Comparison of ENCODE assay signal across 13 mouse cellular contexts in the genomic region with DNA sequence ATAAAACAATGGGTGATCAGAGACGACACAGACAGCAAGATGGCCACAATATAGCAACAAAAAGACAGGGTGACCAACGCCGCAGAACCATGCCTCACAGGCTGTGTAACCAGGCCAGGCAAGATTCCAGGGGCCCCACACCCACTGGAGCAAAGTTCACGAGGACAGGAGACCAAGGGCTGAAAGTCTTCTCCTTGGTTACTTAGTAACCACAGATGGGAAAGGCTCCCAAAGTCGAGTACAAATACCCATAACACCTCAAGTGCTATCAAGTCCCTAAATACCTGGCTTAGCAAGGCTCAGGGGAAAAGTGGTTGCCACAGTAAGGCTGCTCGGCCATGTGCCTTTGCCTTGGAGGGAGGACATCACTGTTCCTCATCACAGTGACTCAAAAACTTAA. TPM values are rescaled to one million over a fixed set of nuclear protein-coding genes. Genes with fewer than 3 reads are reported as not detected.
DNase-seq lines count a peak whose midpoint lies in the region; ATAC-seq and TF ChIP-seq lines count a peak whose summit lies in the region.
"Had no signal": no experiment of that assay in that cellular context is flagged by ENCODE, and none has a peak within 500 bp of the region (broad histone marks: within the 10 kb centered on the region; RNA-seq: fewer than 3 reads in every experiment).

No protein-coding gene starts in this region.

- peaks cover 66% of the 10 kb centered on the region for H3K4me1 ChIP-seq in lung, adult 2 months (ENCODE audit: control insufficient read depth, insufficient read depth, low read length)
- peaks cover 5% of the 10 kb centered on the region for H3K4me1 ChIP-seq in midbrain, embryonic 16.5 days (ENCODE audit: control insufficient read depth, insufficient read depth, low read length)
- peaks cover 83% of the 10 kb centered on the region for H3K4me1 ChIP-seq in midbrain, embryonic 10.5 days
- H3K4me1 ChIP-seq in heart, embryonic 12.5 days (replicated peaks): peaks cover 90% of the 10 kb centered on the region

- DNase-seq in urinary bladder, postnatal 25 days (ENCODE audit: low spot score): peak; percentile 58
- no peak for DNase-seq in urinary bladder, adult 2 months (ENCODE audit: low spot score)
- peak; percentile 93 to 95 for DNase-seq in kidney, postnatal 25 days
- peak; percentile 65 for DNase-seq in lung, adult 2 months
- peak; percentile 85 for DNase-seq in yolk sac, embryonic 10.5 days (ENCODE audit: low spot score)
- DNase-seq in midbrain, embryonic 10.5 days (ENCODE audit: low spot score): no peak
- DNase-seq: cerebellum, postnatal 36 days had no signal

- H3K27me3 ChIP-seq in midbrain, embryonic 16.5 days (ENCODE audit: control insufficient read depth, insufficient read depth, low read depth, low read length): no peaks in the 10 kb centered on the region
- no peaks in the 10 kb centered on the region for H3K27me3 ChIP-seq in midbrain, embryonic 10.5 days (ENCODE audit: low read depth, poor library complexity, severe bottlenecking)
- no peaks in the 10 kb centered on the region for H3K27me3 ChIP-seq in heart, embryonic 12.5 days (replicated peaks)
- H3K27me3 ChIP-seq: CH12.LX; limb, embryonic 13.5 days had no signal

- H3K4me3 ChIP-seq in lung, adult 2 months (replicated peaks; ENCODE audit: extremely low read depth, low read depth, low read length): no peak overlapping the region
- no peak overlapping the region for H3K4me3 ChIP-seq in midbrain, embryonic 16.5 days (ENCODE audit: low read depth, low read length)
- H3K4me3 ChIP-seq in midbrain, embryonic 10.5 days: no peak overlapping the region
- H3K4me3 ChIP-seq in heart, embryonic 12.5 days: no peak overlapping the region
- H3K4me3 ChIP-seq: erythroblast, embryonic 14.5 days; limb, embryonic 13.5 days had no signal

- no peaks in the 10 kb centered on the region for H3K36me3 ChIP-seq in midbrain, embryonic 16.5 days (ENCODE audit: control insufficient read depth, insufficient read depth, low read length)
- H3K36me3 ChIP-seq in midbrain, embryonic 10.5 days: peaks cover 20% of the 10 kb centered on the region
- H3K36me3 ChIP-seq in heart, embryonic 12.5 days: peaks cover 5% of the 10 kb centered on the region

- H3K27ac ChIP-seq in midbrain, embryonic 16.5 days (ENCODE audit: low read length): no peak overlapping the region
- no peak overlapping the region for H3K27ac ChIP-seq in midbrain, embryonic 10.5 days (replicated peaks)
- H3K27ac ChIP-seq in heart, embryonic 12.5 days (ENCODE audit: poor library complexity, severe bottlenecking): no peak overlapping the region
- H3K27ac ChIP-seq: limb, embryonic 13.5 days had no signal

- TF ChIP-seq POLR2A in lung, adult 2 months (IDR thresholded peaks at IDR 0.05; ENCODE audit: borderline replicate concordance, extremely low read depth, low read depth, low read length): no peak

- no peak for TF ChIP-seq CTCF in lung, adult 2 months (IDR thresholded peaks at IDR 0.05; ENCODE audit: insufficient read depth, low read length)

- no peak overlapping the region for H3K4me2 ChIP-seq in midbrain, embryonic 16.5 days (ENCODE audit: low read length)
- H3K4me2 ChIP-seq in heart, embryonic 12.5 days: no peak overlapping the region
- H3K4me2 ChIP-seq: limb, embryonic 13.5 days had no signal

- H3K9me3 ChIP-seq in midbrain, embryonic 16.5 days (replicated peaks; ENCODE audit: control insufficient read depth, low read length, poor library complexity, severe bottlenecking): no peaks in the 10 kb centered on the region
- H3K9me3 ChIP-seq in midbrain, embryonic 10.5 days (replicated peaks): no peaks in the 10 kb centered on the region
- H3K9me3 ChIP-seq in heart, embryonic 12.5 days (replicated peaks): no peaks in the 10 kb centered on the region
- H3K9me3 ChIP-seq: limb, embryonic 13.5 days had no signal

- no peak overlapping the region for H3K9ac ChIP-seq in midbrain, embryonic 16.5 days (ENCODE audit: low read depth, low read length)
- no peak overlapping the region for H3K9ac ChIP-seq in heart, embryonic 12.5 days
- H3K9ac ChIP-seq: limb, embryonic 13.5 days had no signal

- WGBS in lung, adult 2 months: 37% methylated on average over 6 of the region's 6 CpGs
- 72% methylated on average over 6 of the region's 6 CpGs for WGBS in midbrain, embryonic 16.5 days
- WGBS in midbrain, embryonic 10.5 days: 72% methylated on average over 6 of the region's 6 CpGs
- WGBS in heart, embryonic 12.5 days: 74% methylated on average over 6 of the region's 6 CpGs

- no peak for ATAC-seq in midbrain, embryonic 16.5 days
- no peak for ATAC-seq in heart, embryonic 12.5 days (ENCODE audit: insufficient number of reproducible peaks, low FRiP score)
- ATAC-seq: inflammation-experienced regulatory T-cells, adult 6 months had no signal

RNA-seq across cellular contexts. Expression of a gene that starts 16.5 kb away (rescaled TPM):
- polyA plus RNA-seq in urinary bladder, adult 2 months (2012; rRNA removed): 43.6 and 67.2 TPM in 2 replicates
- 105 and 115 TPM in 2 replicates for polyA plus RNA-seq in lung, adult 2 months (2012; rRNA removed)
- polyA plus RNA-seq in midbrain, embryonic 16.5 days (2015; fragmentation: Nextera tagmentation; extraction: Ambion mirVana): 9.6 and 10.1 TPM in 2 replicates
- 8.9 and 10.1 TPM in 2 replicates for polyA plus RNA-seq in midbrain, embryonic 10.5 days (2016; fragmentation: Nextera tagmentation; extraction: Ambion mirVana)
- polyA plus RNA-seq in heart, embryonic 12.5 days (2016; fragmentation: Nextera tagmentation; extraction: Ambion mirVana): 11.9 and 14.0 TPM in 2 replicates

RNA-seq across cellular contexts. Expression of a gene that starts 43.7 kb away (rescaled TPM):
- 47.5 and 51.8 TPM in 2 replicates for polyA plus RNA-seq in urinary bladder, adult 2 months (2012; rRNA removed)
- polyA plus RNA-seq in lung, adult 2 months (2012; rRNA removed): 56.7 and 59.3 TPM in 2 replicates
- 69.8 and 70.1 TPM in 2 replicates for polyA plus RNA-seq in midbrain, embryonic 16.5 days (2015; fragmentation: Nextera tagmentation; extraction: Ambion mirVana)
- 118 and 120 TPM in 2 replicates for polyA plus RNA-seq in midbrain, embryonic 10.5 days (2016; fragmentation: Nextera tagmentation; extraction: Ambion mirVana)
- 61.0 and 65.1 TPM in 2 replicates for polyA plus RNA-seq in heart, embryonic 12.5 days (2016; fragmentation: Nextera tagmentation; extraction: Ambion mirVana)

Comparison
In these comparisons a context has a peak if more than half of its experiments do, and no peak if none do; other contexts are left out.
1. DNase-seq: peak in urinary bladder, postnatal 25 days (single experiment), kidney, postnatal 25 days (2 of 2), lung, adult 2 months (single experiment) and yolk sac, embryonic 10.5 days (single experiment); none in urinary bladder, adult 2 months (single experiment) and midbrain, embryonic 10.5 days (single experiment).